Mouse (Mus musculus) adrenal gland, adult (tissue): ENCODE measurements around the gene Zc3h18.

Experiments used
- DNase-seq, 2 experiments: peaks; one replicate each; pipeline ENCODE4 v3.0.0; 2022 to 2023; ENCODE audit warnings: low spot score in 1 of 2; ENCODE audit not compliant: inconsistent age in 2 of 2

Gene Zc3h18

GRCm38 (mm10) chr8:122383039-122383438, 6.6 kb downstream of the Zc3h18 start:
- no peak for DNase-seq

GRCm38 (mm10) chr8:122389357-122389756, 12.9 kb downstream of the Zc3h18 start:
- DNase-seq, result no peak

- DNase-seq, result no peak
Observed at GRCm38 (mm10) chr8:122390758-122391157, 14.3 kb downstream of the Zc3h18 start.

GRCm38 (mm10) chr8:122393717-122394116, 17.3 kb downstream of the Zc3h18 start:
- no peak for DNase-seq

- no peak for DNase-seq
Observed at GRCm38 (mm10) chr8:122395291-122395690, 18.9 kb downstream of the Zc3h18 start.

- DNase-seq, result no peak
Observed at GRCm38 (mm10) chr8:122398186-122398585, 21.8 kb downstream of the Zc3h18 start.

GRCm38 (mm10) chr8:122405146-122405805, 28.9 kb downstream of the Zc3h18 start:
- DNase-seq, result no peak

GRCm38 (mm10) chr8:122407678-122408077, 31.3 kb downstream of the Zc3h18 start:
- DNase-seq, result no peak

GRCm38 (mm10) chr8:122414311-122414710, 37.9 kb downstream of the Zc3h18 start:
- no peak for DNase-seq

GRCm38 (mm10) chr8:122415554-122415953, 39.1 kb downstream of the Zc3h18 start:
- no peak for DNase-seq

GRCm38 (mm10) chr8:122419881-122420555, 43.6 kb downstream of the Zc3h18 start:
- DNase-seq, result no peak

- DNase-seq, result no peak
Observed at GRCm38 (mm10) chr8:122421376-122422070, 45.1 kb downstream of the Zc3h18 start, which contains the start of gene Il17c. Il17c (plus strand) TSS chr8:122422020.

- DNase-seq, result no peak
Observed at GRCm38 (mm10) chr8:122423217-122423616, 46.8 kb downstream of the Zc3h18 start.

- DNase-seq, result no peak
Observed at GRCm38 (mm10) chr8:122423659-122424058, 47.2 kb downstream of the Zc3h18 start.

- DNase-seq, result no peak
Observed at GRCm38 (mm10) chr8:122426145-122426544, 49.7 kb downstream of the Zc3h18 start.

GRCm38 (mm10) chr8:122427607-122428006, 51.2 kb downstream of the Zc3h18 start:
- DNase-seq, result no peak

- DNase-seq, result no peak
Observed at GRCm38 (mm10) chr8:122428163-122428562, 51.8 kb downstream of the Zc3h18 start.

GRCm38 (mm10) chr8:122430058-122430636, 53.7 kb downstream of the Zc3h18 start:
- no peak for DNase-seq

GRCm38 (mm10) chr8:122430646-122431045, 54.2 kb downstream of the Zc3h18 start:
- DNase-seq, result no peak

- DNase-seq, result no peak
Observed at GRCm38 (mm10) chr8:122431694-122432442, 55.5 kb downstream of the Zc3h18 start.
